Mouse (Mus musculus): Measurements from ENCODE around the gene Scimp. TPM values are rescaled to one million over a fixed set of nuclear protein-coding genes. Genes with fewer than 3 reads are reported as not detected.
"Not testable (repeated sequence)": the region's sequence is repeated elsewhere in the genome, so short reads cannot be mapped to it uniquely, and the experiment has no call there.

Gene Scimp
- polyA plus RNA-seq, 2 experiments = 0.10 to 0.51 TPM

GRCm38 (mm10) chr11:70763582-70763935, 48.8 kb downstream of the Scimp start:
- DNase-seq (ENCODE audit: low read depth in 3 of 3, low spot score in 3 of 3) = no peak
- H3K4me1 ChIP-seq (replicated peaks; ENCODE audit: control insufficient read depth in 2 of 2, insufficient read depth in 2 of 2, low read length in 1 of 2) = peaks cover 0 to 10% of the 10 kb centered on the region in 2 experiments
- no peaks in the 10 kb centered on the region for H3K27me3 ChIP-seq (ENCODE audit: control insufficient read depth, insufficient read depth, low read length)
- peak overlapping the region; percentile 71 to 72 for H3K4me3 ChIP-seq (ENCODE audit: insufficient read depth in 1 of 2, low read depth in 2 of 2, low read length in 2 of 2)
- H3K9ac ChIP-seq (replicated peaks) = peak overlapping the region; percentile 81
- H3K27ac ChIP-seq = no peak overlapping the region
- peak overlapping the region; percentile 85 for H3K4me2 ChIP-seq (ENCODE audit: low read depth)
- 31% methylated on average over 3 of the region's 3 CpGs for WGBS (ENCODE audit: insufficient replicate concordance)
- H3K36me3 ChIP-seq (replicated peaks; ENCODE audit: control insufficient read depth, insufficient read depth, low read depth) = no peaks in the 10 kb centered on the region
- H3K9me3 ChIP-seq (ENCODE audit: control insufficient read depth, low read length) = no peaks in the 10 kb centered on the region
- TF ChIP-seq EP300 (IDR thresholded peaks at IDR 0.05; ENCODE audit: low read depth) (no peak), CTCF (IDR thresholded peaks at IDR 0.05; ENCODE audit: low read depth) (no peak)
- ATAC-seq (ENCODE audit: insufficient read depth) = no peak

- no peak overlapping the region for H3K9ac ChIP-seq (replicated peaks)
- H3K4me1 ChIP-seq (replicated peaks; ENCODE audit: control insufficient read depth in 2 of 2, insufficient read depth in 2 of 2, low read length in 1 of 2) = peaks cover 0 to 10% of the 10 kb centered on the region in 2 experiments
- no peaks in the 10 kb centered on the region for H3K36me3 ChIP-seq (replicated peaks; ENCODE audit: control insufficient read depth, insufficient read depth, low read depth)
- no peaks in the 10 kb centered on the region for H3K9me3 ChIP-seq (ENCODE audit: control insufficient read depth, low read length)
- TF ChIP-seq EP300 (IDR thresholded peaks at IDR 0.05; ENCODE audit: low read depth) (no peak), CTCF (IDR thresholded peaks at IDR 0.05; ENCODE audit: low read depth) (no peak)
- 64% methylated on average over 9 of the region's 9 CpGs for WGBS (ENCODE audit: insufficient replicate concordance)
- DNase-seq (ENCODE audit: low read depth in 3 of 3, low spot score in 3 of 3) (no peak), ATAC-seq (ENCODE audit: insufficient read depth) (no peak)
- H3K27me3 ChIP-seq (ENCODE audit: control insufficient read depth, insufficient read depth, low read length) = no peaks in the 10 kb centered on the region
- no peak overlapping the region for H3K27ac ChIP-seq
- H3K4me3 ChIP-seq (ENCODE audit: insufficient read depth in 1 of 2, low read depth in 2 of 2, low read length in 2 of 2) = no peak overlapping the region
- no peak overlapping the region for H3K4me2 ChIP-seq (ENCODE audit: low read depth)
Measured at GRCm38 (mm10) chr11:70762641-70763040, 49.7 kb downstream of the Scimp start.

GRCm38 (mm10) chr11:70760446-70760845, 51.9 kb downstream of the Scimp start:
- not testable (repeated sequence) for H3K36me3 ChIP-seq (replicated peaks; ENCODE audit: control insufficient read depth, insufficient read depth, low read depth); ATAC-seq (ENCODE audit: insufficient read depth); H3K9ac ChIP-seq (replicated peaks); H3K4me3 ChIP-seq (ENCODE audit: insufficient read depth in 1 of 2, low read depth in 2 of 2, low read length in 2 of 2); H3K4me1 ChIP-seq (replicated peaks; ENCODE audit: control insufficient read depth in 2 of 2, insufficient read depth in 2 of 2, low read length in 1 of 2); H3K27me3 ChIP-seq (ENCODE audit: control insufficient read depth, insufficient read depth, low read length); DNase-seq (ENCODE audit: low read depth in 3 of 3, low spot score in 3 of 3); H3K27ac ChIP-seq; H3K4me2 ChIP-seq (ENCODE audit: low read depth); H3K9me3 ChIP-seq (ENCODE audit: control insufficient read depth, low read length)
- 45% methylated on average over 3 of the region's 3 CpGs for WGBS (ENCODE audit: insufficient replicate concordance)

GRCm38 (mm10) chr11:70755645-70756044, 56.7 kb downstream of the Scimp start:
- no peak overlapping the region for H3K4me3 ChIP-seq (ENCODE audit: insufficient read depth in 1 of 2, low read depth in 2 of 2, low read length in 2 of 2)
- ATAC-seq (ENCODE audit: insufficient read depth) = no peak
- no peak overlapping the region for H3K4me2 ChIP-seq (ENCODE audit: low read depth)
- 0 out of 4 replicates have a peak, but pooled peaks cover 0 to 2% of the 10 kb centered on the region in 2 experiments for H3K4me1 ChIP-seq (replicated peaks; ENCODE audit: control insufficient read depth in 2 of 2, insufficient read depth in 2 of 2, low read length in 1 of 2)
- H3K27ac ChIP-seq = no peak overlapping the region
- DNase-seq (ENCODE audit: low read depth in 3 of 3, low spot score in 3 of 3) = peak; percentile 38 to 55 (median 49)
- H3K27me3 ChIP-seq (ENCODE audit: control insufficient read depth, insufficient read depth, low read length) = no peaks in the 10 kb centered on the region
- WGBS (ENCODE audit: insufficient replicate concordance) = 7% methylated on average over 7 of the region's 7 CpGs
- 0 out of 2 replicates have a peak overlapping the region, but pooled peaks have one; percentile 23 for H3K9ac ChIP-seq (replicated peaks)
- H3K9me3 ChIP-seq (ENCODE audit: control insufficient read depth, low read length) = no peaks in the 10 kb centered on the region
- no peaks in the 10 kb centered on the region for H3K36me3 ChIP-seq (replicated peaks; ENCODE audit: control insufficient read depth, insufficient read depth, low read depth)
- no peak for TF ChIP-seq EP300 (IDR thresholded peaks at IDR 0.05; ENCODE audit: low read depth)
- TF ChIP-seq CTCF (IDR thresholded peaks at IDR 0.05; ENCODE audit: low read depth) = peak; percentile 90

GRCm38 (mm10) chr11:70754958-70755357, 57.4 kb downstream of the Scimp start:
- WGBS (ENCODE audit: insufficient replicate concordance) = 58% methylated on average over 7 of the region's 7 CpGs
- Histone ChIP-seq H3K4me1 (replicated peaks; ENCODE audit: control insufficient read depth in 2 of 2, insufficient read depth in 2 of 2, low read length in 1 of 2) (0 out of 4 replicates have a peak, but pooled peaks cover 0 to 2% of the 10 kb centered on the region in 2 experiments), H3K9me3 (ENCODE audit: control insufficient read depth, low read length) (no peaks in the 10 kb centered on the region), H3K9ac (replicated peaks) (no peak overlapping the region), H3K36me3 (replicated peaks; ENCODE audit: control insufficient read depth, insufficient read depth, low read depth) (no peaks in the 10 kb centered on the region), H3K4me3 (ENCODE audit: insufficient read depth in 1 of 2, low read depth in 2 of 2, low read length in 2 of 2) (no peak overlapping the region), H3K27me3 (ENCODE audit: control insufficient read depth, insufficient read depth, low read length) (no peaks in the 10 kb centered on the region), H3K4me2 (ENCODE audit: low read depth) (no peak overlapping the region), H3K27ac (no peak overlapping the region)
- TF ChIP-seq EP300 (IDR thresholded peaks at IDR 0.05; ENCODE audit: low read depth) (no peak), CTCF (IDR thresholded peaks at IDR 0.05; ENCODE audit: low read depth) (peak; percentile 32)
- DNase-seq (ENCODE audit: low read depth in 3 of 3, low spot score in 3 of 3) (no peak), ATAC-seq (ENCODE audit: insufficient read depth) (no peak)

Measured in liver, embryonic 14.5 days (tissue).